Mouse (Mus musculus) limb, embryonic 15.5 days (tissue): ENCODE results near the gene Farp2. TPM values are rescaled to one million over a fixed set of nuclear protein-coding genes. Genes with fewer than 3 reads are reported as not detected.
A peak's percentile ranks its signal among the peaks of the same experiment; 100 is the strongest.
"Not testable (repeated sequence)": the region's sequence is repeated elsewhere in the genome, so short reads cannot be mapped to it uniquely, and the experiment has no call there.

Source experiments
- ATAC-seq: fragments of 200-750 bp; cut with Nextera tagmentation; 2 replicates; pipeline ENCODE4 v1.8.0; 2017; ENCODE audit warnings: low read depth, moderate TSS enrichment; ENCODE audit not compliant: insufficient number of reproducible peaks, low FRiP score, low TSS enrichment
- H3K27ac ChIP-seq: fragments of 300-500 bp; sonication (generic); 2 replicates; pipeline ENCODE4 v1.5.1; 2015; ENCODE audit warnings: moderate library complexity, mild to moderate bottlenecking, inconsistent platforms
- H3K27me3 ChIP-seq: fragments of 300-500 bp; sonication (generic); 2 replicates; pipeline ENCODE4 v1.6.1; 2015; ENCODE audit warnings: inconsistent platforms
- H3K36me3 ChIP-seq: fragments of 300-500 bp; sonication (generic); 2 replicates; pipeline ENCODE4 v1.6.1; 2015; ENCODE audit warnings: inconsistent platforms
- H3K4me1 ChIP-seq: fragments of 300-500 bp; sonication (generic); 2 replicates; pipeline ENCODE4 v1.6.1; 2015; ENCODE audit warnings: inconsistent platforms
- H3K4me2 ChIP-seq: fragments of 300-500 bp; sonication (generic); 2 replicates; pipeline ENCODE4 v1.6.1; 2015; ENCODE audit warnings: mild to moderate bottlenecking, inconsistent platforms
- H3K4me3 ChIP-seq: fragments of 300-500 bp; sonication (generic); 2 replicates; pipeline ENCODE4 v1.5.1; 2015; ENCODE audit warnings: mild to moderate bottlenecking, inconsistent platforms
- H3K9ac ChIP-seq: fragments of 300-500 bp; sonication (generic); 2 replicates; pipeline ENCODE4 v1.6.1; 2015; ENCODE audit warnings: inconsistent platforms
- H3K9me3 ChIP-seq: fragments of 300-500 bp; sonication (generic); 2 replicates; pipeline ENCODE4 v1.6.1; 2016; ENCODE audit warnings: inconsistent platforms
- WGBS: fragments of 180-500 bp; shearing (Covaris S2); methylation state at CpG from one replicate; pipeline ENCODE4 v1.1.7; 2015; 5-methylcytosine and 5-hydroxymethylcytosine counted together
- polyA plus RNA-seq: library from polyadenylated mRNA; unstranded; fragments of >200 nt; fragmentation: Nextera tagmentation; extraction: Ambion mirVana; gene quantifications from 2 replicates; pipeline ENCODE4 v1.2.1, GENCODE M21; 2015

Farp2 gene
- polyA plus RNA-seq, 1 experiment from 2014 or later = 7.9 TPM

- H3K9me3 ChIP-seq = no peaks in the 10 kb centered on the region
- no peak overlapping the region for H3K27ac ChIP-seq
- H3K36me3 ChIP-seq = peaks cover 49% of the 10 kb centered on the region
- no peak overlapping the region for H3K4me2 ChIP-seq
- H3K27me3 ChIP-seq = no peaks in the 10 kb centered on the region
- ATAC-seq = no peak
- H3K9ac ChIP-seq = no peak overlapping the region
- H3K4me3 ChIP-seq = no peak overlapping the region
- H3K4me1 ChIP-seq = peaks cover 11% of the 10 kb centered on the region
- WGBS = 56% methylated on average over 10 of the region's 10 CpGs
Measured at GRCm38 (mm10) chr1:93506944-93507676, 4.8 kb upstream of the Farp2 start.

DNA sequence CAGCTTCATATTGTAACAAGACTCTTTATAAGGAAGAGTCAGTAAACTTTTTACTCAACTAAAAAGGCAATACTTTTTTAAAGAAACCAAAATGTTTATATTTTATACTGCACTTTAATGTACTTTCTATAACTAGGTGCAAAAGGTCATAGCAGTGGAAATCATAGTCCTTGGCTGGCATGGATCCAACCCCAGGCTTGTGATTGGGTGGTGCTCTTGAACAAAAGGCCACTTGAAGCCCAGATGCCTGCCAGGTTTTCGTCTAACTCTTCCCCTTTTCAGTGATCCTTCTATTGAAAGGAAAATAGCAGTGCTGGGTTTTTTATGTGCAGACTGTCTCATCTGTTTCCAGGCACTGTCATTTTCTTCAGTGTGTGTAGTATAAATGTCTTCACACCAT, 3.3 kb upstream of the Farp2 start:
- Histone ChIP-seq H3K4me1 (peaks cover 21% of the 10 kb centered on the region), H3K36me3 (peaks cover 42% of the 10 kb centered on the region)
- not testable (repeated sequence) for H3K4me3 ChIP-seq, H3K9ac ChIP-seq, ATAC-seq, H3K27me3 ChIP-seq, H3K4me2 ChIP-seq, H3K27ac ChIP-seq, H3K9me3 ChIP-seq
- WGBS = 62% methylated on average over 1 of the region's 1 CpGs

GRCm38 (mm10) chr1:93512351-93512690, 442 bp downstream of the Farp2 start:
- peaks cover 22% of the 10 kb centered on the region for H3K4me1 ChIP-seq
- no peaks in the 10 kb centered on the region for H3K9me3 ChIP-seq
- H3K4me3 ChIP-seq = peak overlapping the region; percentile 69
- peak; percentile 22 for ATAC-seq
- H3K4me2 ChIP-seq = peak overlapping the region; percentile 77
- H3K36me3 ChIP-seq = peaks cover 19% of the 10 kb centered on the region
- 1% methylated on average over 14 of the region's 15 CpGs for WGBS
- no peaks in the 10 kb centered on the region for H3K27me3 ChIP-seq
- H3K27ac ChIP-seq = peak overlapping the region; percentile 83
- H3K9ac ChIP-seq = peak overlapping the region; percentile 65

GRCm38 (mm10) chr1:93513221-93513620, 1.3 kb downstream of the Farp2 start:
- no peak for ATAC-seq
- no peak overlapping the region for H3K27ac ChIP-seq
- peaks cover 12% of the 10 kb centered on the region for H3K36me3 ChIP-seq
- H3K9ac ChIP-seq = no peak overlapping the region
- 69% methylated on average over 14 of the region's 14 CpGs for WGBS
- no peaks in the 10 kb centered on the region for H3K27me3 ChIP-seq
- H3K4me3 ChIP-seq = peak overlapping the region; percentile 69
- H3K4me1 ChIP-seq = peaks cover 22% of the 10 kb centered on the region
- H3K9me3 ChIP-seq = no peaks in the 10 kb centered on the region
- H3K4me2 ChIP-seq = peak overlapping the region; percentile 77

DNA sequence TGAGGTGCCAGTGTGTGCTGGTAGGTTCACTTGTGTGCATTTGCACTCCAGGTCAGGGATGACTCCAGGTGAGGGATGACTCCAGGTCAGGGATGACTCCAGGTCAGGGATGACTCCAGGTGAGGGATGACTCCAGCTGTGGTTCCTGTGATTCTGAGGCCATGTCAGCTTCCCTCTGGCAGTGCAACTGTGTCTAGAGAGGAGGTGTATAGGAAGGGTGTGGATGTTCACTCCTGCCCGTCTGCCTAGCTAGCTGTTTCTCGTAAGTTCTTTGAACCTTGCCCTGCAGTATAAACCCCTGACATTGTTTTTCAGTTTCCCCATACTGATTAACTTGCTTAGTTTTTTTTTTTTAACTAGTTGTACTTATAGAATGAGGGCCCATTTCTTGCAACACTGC, 9.6 kb downstream of the Farp2 start:
- 71% methylated on average over 2 of the region's 2 CpGs for WGBS
- Histone ChIP-seq H3K4me1 (no peaks in the 10 kb centered on the region; the same call in 1 of the 2 replicates), H3K27me3 (no peaks in the 10 kb centered on the region), H3K4me2 (no peak overlapping the region), H3K9me3 (no peaks in the 10 kb centered on the region), H3K4me3 (no peak overlapping the region), H3K27ac (no peak overlapping the region), H3K9ac (no peak overlapping the region), H3K36me3 (peaks cover 6% of the 10 kb centered on the region; the same call in 1 of the 2 replicates)
- ATAC-seq = no peak

GRCm38 (mm10) chr1:93522325-93522724, 10.4 kb downstream of the Farp2 start:
- Histone ChIP-seq H3K4me3 (no peak overlapping the region), H3K27me3 (no peaks in the 10 kb centered on the region), H3K27ac (no peak overlapping the region), H3K4me1 (no peaks in the 10 kb centered on the region), H3K9me3 (no peaks in the 10 kb centered on the region), H3K9ac (no peak overlapping the region), H3K36me3 (peaks cover 6% of the 10 kb centered on the region; the same call in 1 of the 2 replicates), H3K4me2 (no peak overlapping the region)
- no peak for ATAC-seq
- WGBS = 60% methylated on average over 1 of the region's 1 CpGs

GRCm38 (mm10) chr1:93529801-93530200, 17.9 kb downstream of the Farp2 start:
- Histone ChIP-seq H3K4me2 (no peak overlapping the region), H3K27me3 (no peaks in the 10 kb centered on the region), H3K36me3 (peaks cover 36% of the 10 kb centered on the region), H3K4me1 (no peaks in the 10 kb centered on the region), H3K9ac (no peak overlapping the region), H3K27ac (no peak overlapping the region), H3K4me3 (no peak overlapping the region), H3K9me3 (no peaks in the 10 kb centered on the region)
- WGBS = 70% methylated on average over 6 of the region's 6 CpGs
- ATAC-seq = no peak

DNA sequence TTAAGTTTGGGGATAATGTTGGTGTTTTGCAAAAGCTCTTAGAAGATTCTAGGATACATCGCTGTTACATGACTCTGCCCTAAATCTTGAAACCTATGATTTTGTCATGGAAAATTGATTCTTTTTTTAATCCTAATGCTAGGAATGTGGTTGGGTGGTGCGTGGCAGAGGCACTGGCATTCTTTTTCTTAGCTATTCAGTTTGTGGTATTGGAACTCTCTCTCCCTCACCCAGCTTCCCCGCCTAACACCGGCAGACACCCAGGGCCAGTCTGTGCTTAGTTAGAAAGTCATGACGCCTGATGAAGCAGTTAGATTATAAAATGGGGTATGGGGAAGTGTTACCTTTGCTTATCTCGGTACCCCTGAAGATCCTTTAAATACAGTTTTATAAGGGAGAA, 25.3 kb downstream of the Farp2 start:
- Histone ChIP-seq H3K27me3 (no peaks in the 10 kb centered on the region), H3K9me3 (no peaks in the 10 kb centered on the region), H3K4me1 (no peaks in the 10 kb centered on the region), H3K9ac (no peak overlapping the region), H3K27ac (no peak overlapping the region), H3K4me2 (no peak overlapping the region), H3K36me3 (peaks cover 18% of the 10 kb centered on the region), H3K4me3 (no peak overlapping the region)
- 83% methylated on average over 6 of the region's 6 CpGs for WGBS
- no peak for ATAC-seq

DNA sequence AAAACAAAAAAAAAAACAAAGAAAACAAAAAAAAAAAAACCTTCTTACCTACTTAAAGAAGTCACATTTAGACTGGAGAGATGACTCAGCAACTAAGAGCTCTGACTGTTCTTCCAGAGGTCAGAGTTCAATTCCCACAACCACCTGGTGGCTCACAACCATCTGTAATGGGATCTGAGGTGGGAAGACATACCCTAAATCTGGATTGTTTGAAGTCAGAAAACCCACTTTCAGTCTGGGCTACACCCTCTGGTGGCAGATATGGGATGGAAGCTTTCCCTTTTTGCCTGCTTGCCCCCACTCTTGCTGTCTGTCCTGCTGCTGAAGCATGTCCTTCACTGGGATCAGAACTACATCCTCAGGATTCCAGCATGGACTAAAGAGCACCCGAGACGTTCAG, 31.3 kb downstream of the Farp2 start:
- no peaks in the 10 kb centered on the region for H3K4me1 ChIP-seq
- no peak for ATAC-seq
- no peak overlapping the region for H3K4me2 ChIP-seq
- H3K9me3 ChIP-seq = no peaks in the 10 kb centered on the region
- no peak overlapping the region for H3K4me3 ChIP-seq
- no peaks in the 10 kb centered on the region for H3K27me3 ChIP-seq
- H3K36me3 ChIP-seq = no peaks in the 10 kb centered on the region
- H3K27ac ChIP-seq = no peak overlapping the region
- 74% methylated on average over 2 of the region's 2 CpGs for WGBS
- no peak overlapping the region for H3K9ac ChIP-seq

GRCm38 (mm10) chr1:93547286-93547685, 35.4 kb downstream of the Farp2 start:
- no peaks in the 10 kb centered on the region for H3K9me3 ChIP-seq
- no peak for ATAC-seq
- no peak overlapping the region for H3K4me3 ChIP-seq
- H3K27ac ChIP-seq = no peak overlapping the region
- no peaks in the 10 kb centered on the region for H3K4me1 ChIP-seq
- no peaks in the 10 kb centered on the region for H3K36me3 ChIP-seq
- no peaks in the 10 kb centered on the region for H3K27me3 ChIP-seq
- H3K4me2 ChIP-seq = no peak overlapping the region
- H3K9ac ChIP-seq = no peak overlapping the region
- 80% methylated on average over 1 of the region's 1 CpGs for WGBS

DNA sequence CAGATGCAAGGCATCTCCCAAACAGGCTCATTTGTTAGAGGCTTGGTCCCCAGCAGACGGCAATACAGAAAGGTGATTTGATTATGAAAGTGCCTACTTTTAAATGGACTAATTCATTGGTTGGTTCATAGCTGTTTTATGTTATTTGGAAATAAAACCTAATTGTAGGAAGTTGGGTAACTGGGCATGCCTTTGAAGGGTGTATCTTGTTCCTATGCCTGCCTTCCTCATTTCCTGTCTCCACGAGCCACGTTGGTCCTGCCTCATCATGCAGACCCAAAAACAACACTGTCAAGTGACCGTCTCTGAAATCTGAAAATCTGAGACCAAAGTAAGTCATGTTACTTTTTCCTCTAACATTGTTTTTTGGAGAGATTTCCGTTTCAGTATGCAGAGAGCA, 39.5 kb downstream of the Farp2 start:
- H3K27ac ChIP-seq = no peak overlapping the region
- no peak overlapping the region for H3K4me2 ChIP-seq
- no peaks in the 10 kb centered on the region for H3K36me3 ChIP-seq
- no peak for ATAC-seq
- H3K9ac ChIP-seq = no peak overlapping the region
- WGBS = 52% methylated on average over 5 of the region's 5 CpGs
- H3K4me3 ChIP-seq = no peak overlapping the region
- H3K9me3 ChIP-seq = no peaks in the 10 kb centered on the region
- H3K27me3 ChIP-seq = no peaks in the 10 kb centered on the region
- H3K4me1 ChIP-seq = no peaks in the 10 kb centered on the region

DNA sequence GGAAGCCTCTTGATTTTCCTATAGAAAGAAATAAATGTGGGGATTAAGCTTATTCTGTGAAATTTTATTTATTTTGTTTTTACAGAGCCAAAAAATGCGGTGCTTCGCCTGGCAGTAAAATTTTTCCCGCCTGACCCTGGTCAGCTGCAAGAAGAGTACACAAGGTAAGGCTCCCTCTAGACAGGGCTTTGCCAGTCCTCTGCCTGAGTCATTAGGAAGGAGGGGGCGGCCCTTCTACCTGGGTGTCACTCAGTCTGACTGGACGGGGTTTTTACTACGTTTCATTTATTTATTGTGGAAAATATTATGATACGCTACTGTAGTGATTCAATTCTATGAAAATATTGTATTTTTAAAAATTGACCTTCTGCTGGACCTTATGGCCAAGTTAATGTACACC, 51.3 kb downstream of the Farp2 start:
- no peak for ATAC-seq
- Histone ChIP-seq H3K9ac (no peak overlapping the region), H3K36me3 (no peaks in the 10 kb centered on the region), H3K4me3 (no peak overlapping the region), H3K9me3 (no peaks in the 10 kb centered on the region), H3K4me1 (no peaks in the 10 kb centered on the region), H3K27me3 (no peaks in the 10 kb centered on the region), H3K4me2 (no peak overlapping the region), H3K27ac (no peak overlapping the region)
- WGBS = 81% methylated on average over 7 of the region's 7 CpGs

DNA sequence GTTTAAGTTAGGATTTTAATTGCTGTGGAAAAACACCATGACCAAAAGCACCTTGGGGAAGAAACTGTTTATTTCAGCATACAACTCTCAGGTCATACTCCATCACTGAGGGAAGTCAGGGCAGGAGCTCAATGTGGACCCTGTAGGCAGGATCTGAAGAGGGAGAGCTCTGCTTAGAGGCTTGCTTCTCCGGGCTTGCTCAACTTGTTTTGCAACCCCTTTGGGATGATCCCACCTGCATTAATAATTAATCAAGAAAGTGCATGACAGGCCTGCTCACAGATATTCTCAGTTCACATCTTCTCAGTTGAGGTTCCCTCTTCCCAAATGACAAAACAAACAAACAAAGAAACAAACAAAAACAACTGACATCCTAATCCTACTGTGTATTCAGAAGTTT, 51.8 kb downstream of the Farp2 start:
- Histone ChIP-seq H3K27ac (no peak overlapping the region), H3K4me3 (no peak overlapping the region), H3K4me2 (no peak overlapping the region), H3K9me3 (no peaks in the 10 kb centered on the region), H3K36me3 (no peaks in the 10 kb centered on the region), H3K9ac (no peak overlapping the region), H3K4me1 (no peaks in the 10 kb centered on the region), H3K27me3 (no peaks in the 10 kb centered on the region)
- WGBS = 47% methylated on average over 1 of the region's 1 CpGs
- no peak for ATAC-seq
